Mouse (Mus musculus) thymus, adult 2 months (tissue): ENCODE measurements around the gene Crybg1. TPM values are rescaled to one million over a fixed set of nuclear protein-coding genes. Genes with fewer than 3 reads are reported as not detected.

ENCODE experiments used
- DNase-seq: peaks from one replicate; pipeline ENCODE4 v3.0.0; 2021
- H3K27ac ChIP-seq: fragments of 200-500 bp; 2 replicates; pipeline ENCODE4 v1.5.1; 2012; ENCODE audit warnings: low read length, control low read depth; ENCODE audit not compliant: control insufficient read depth, insufficient read depth
- H3K27me3 ChIP-seq: fragments of 200-500 bp; 2 replicates; pipeline ENCODE4 v1.6.1; 2012; ENCODE audit warnings: mild to moderate bottlenecking, low read length, moderate library complexity, mixed read lengths; ENCODE audit not compliant: control insufficient read depth, insufficient read depth
- H3K36me3 ChIP-seq: fragments of 200-500 bp; 2 replicates; pipeline ENCODE4 v1.6.1; 2012; ENCODE audit warnings: mild to moderate bottlenecking, low read length, moderate library complexity; ENCODE audit not compliant: control insufficient read depth, insufficient read depth
- H3K4me1 ChIP-seq: fragments of 200-500 bp; replicated peaks from 2 replicates; pipeline ENCODE4 v1.6.1; 2012; ENCODE audit warnings: low read length; ENCODE audit not compliant: control insufficient read depth, insufficient read depth
- H3K4me3 ChIP-seq: fragments of 200-500 bp; 2 replicates; pipeline ENCODE4 v1.5.1; 2012; ENCODE audit warnings: mild to moderate bottlenecking, low read length, control low read depth, moderate library complexity; ENCODE audit not compliant: control insufficient read depth, insufficient read depth
- CTCF ChIP-seq: fragments of 200-500 bp; IDR thresholded peaks from 2 replicates; pipeline ENCODE4 v1.5.1; 2012; ENCODE audit warnings: mild to moderate bottlenecking, control low read depth, low read length, moderate library complexity, borderline replicate concordance; ENCODE audit not compliant: control insufficient read depth, poor library complexity, insufficient read depth; ENCODE audit errors: extremely low read depth
- POLR2A ChIP-seq: fragments of 200-500 bp; IDR thresholded peaks from 2 replicates; pipeline ENCODE4 v1.6.1; 2012; ENCODE audit warnings: mild to moderate bottlenecking, low read length, control low read depth, moderate library complexity; ENCODE audit not compliant: control insufficient read depth, poor library complexity, insufficient read depth; ENCODE audit errors: extremely low read depth
- WGBS: fragments of 180-500 bp; shearing (Covaris S2); methylation state at CpG from one replicate; pipeline ENCODE4 v1.1.7; 2018; 5-methylcytosine and 5-hydroxymethylcytosine counted together
- polyA plus RNA-seq: library from polyadenylated mRNA; depleted of rRNA; stranded (reverse); fragments of >200 nt; gene quantifications from 2 replicates; pipeline ENCODE4 v1.2.3, GENCODE M21; 2012; rRNA removed

Gene Crybg1
- 6.9 and 7.0 TPM in 2 replicates for polyA plus RNA-seq

DNA sequence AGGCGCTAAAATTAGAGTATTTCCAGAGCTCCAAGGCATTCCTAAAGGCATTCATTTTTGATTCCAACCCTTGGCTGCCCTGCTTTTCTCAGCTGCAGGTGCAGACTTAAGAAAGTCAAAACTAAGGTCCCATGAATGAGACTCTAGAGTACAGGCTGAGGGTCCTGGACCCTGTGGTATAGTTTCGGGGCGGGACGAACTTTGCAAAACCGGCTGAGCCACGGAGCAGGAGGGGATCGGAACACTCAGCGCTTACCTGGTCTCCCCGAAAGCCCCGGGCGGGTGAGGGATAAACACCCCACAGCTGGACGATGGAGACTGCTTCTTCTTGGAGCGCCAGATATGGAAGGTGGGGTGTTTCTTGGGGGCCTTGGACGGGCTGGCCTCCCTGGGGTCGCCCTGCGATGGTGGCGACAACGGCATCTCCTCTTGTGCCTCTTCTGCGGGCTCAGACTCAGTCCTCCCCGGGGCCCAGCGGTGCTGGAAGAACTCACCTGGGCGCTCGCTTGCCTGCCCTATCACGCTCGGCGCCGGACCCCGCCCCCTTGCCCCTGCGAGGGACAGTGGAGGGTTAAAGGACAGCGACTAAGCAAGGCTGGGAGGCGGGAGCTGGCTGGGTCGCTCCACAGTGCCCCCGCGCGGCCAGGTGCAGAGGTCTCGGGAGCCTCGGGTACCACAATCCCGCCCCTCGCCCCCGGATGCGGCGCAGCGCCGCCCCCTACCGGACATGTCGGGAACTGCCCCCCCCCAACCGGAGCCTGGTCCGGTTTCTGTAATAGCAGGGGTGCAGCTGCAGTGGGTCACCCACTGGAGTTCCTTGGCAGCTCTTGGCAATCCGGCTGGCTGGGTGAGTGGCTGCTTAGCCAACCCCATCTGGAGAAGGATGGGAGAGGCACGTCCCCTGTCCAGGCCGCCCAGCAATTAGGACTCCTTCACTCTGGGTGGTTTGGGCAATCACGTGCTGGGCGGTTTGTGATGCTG lies at the start of gene Crybg1:
TSS of gene Crybg1 (minus strand) at position 517 of the 981 bp plus-strand sequence.
- Histone ChIP-seq H3K27ac (no peak within 1 kb of the TSS), H3K4me3 (no peak within 1 kb of the TSS), H3K4me1 (0 out of 2 replicates have a peak, but pooled peaks cover 4% of the 10 kb centered on the region), H3K36me3 (no peaks in the 10 kb centered on the region), H3K27me3 (no peaks in the 10 kb centered on the region)
- 21% methylated on average over 53 of the region's 53 CpGs for WGBS
- peak; percentile 59 for DNase-seq
- TF ChIP-seq CTCF (peak; percentile 92; the same call in 1 of the 2 replicates), POLR2A (no peak)

DNA sequence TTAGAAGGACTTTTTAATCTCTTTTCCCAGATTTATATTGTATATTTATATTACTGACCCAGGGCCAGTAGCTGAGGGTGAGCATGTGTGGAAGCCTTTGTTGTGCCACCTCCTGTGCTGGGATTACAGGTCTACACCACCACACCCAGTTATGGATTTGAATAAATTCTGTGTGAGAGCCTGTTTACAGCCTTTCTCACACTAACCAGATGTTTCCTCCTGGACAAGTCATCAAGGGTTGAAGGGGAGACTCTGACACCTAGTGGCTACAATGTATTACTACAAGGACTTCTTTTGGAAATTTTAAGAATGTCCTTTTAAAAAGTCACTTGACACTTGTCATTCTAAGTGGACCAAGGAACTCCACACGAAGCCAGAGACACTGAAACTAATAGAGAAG lies 28.7 kb upstream of the Crybg1 start:
- TF ChIP-seq POLR2A: no peak
- no peak for TF ChIP-seq CTCF
- no peaks in the 10 kb centered on the region for H3K36me3 ChIP-seq
- DNase-seq: no peak
- H3K4me1 ChIP-seq: no peaks in the 10 kb centered on the region
- WGBS: 0% methylated on average over 1 of the region's 1 CpGs
- no peak overlapping the region for H3K4me3 ChIP-seq
- H3K27ac ChIP-seq: no peak overlapping the region
- no peaks in the 10 kb centered on the region for H3K27me3 ChIP-seq

DNA sequence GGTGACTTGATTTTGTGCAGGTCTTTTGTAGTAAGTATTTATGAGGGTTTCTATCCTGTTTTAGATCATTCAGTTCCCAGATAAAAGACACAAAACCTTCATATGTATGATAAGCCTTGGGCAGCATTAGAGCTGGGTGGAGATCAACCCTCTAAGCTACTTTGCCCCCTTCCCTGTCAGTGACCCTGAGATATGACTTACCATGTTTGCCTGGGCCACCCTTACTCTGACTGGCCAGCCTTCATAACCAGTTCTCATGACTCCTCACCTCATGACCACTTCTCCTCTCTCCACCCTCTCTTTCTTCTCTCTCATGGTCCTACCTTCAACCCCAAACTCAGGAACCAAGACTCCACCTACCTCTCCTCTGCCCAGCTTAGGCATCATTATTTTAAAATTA lies 27.9 kb upstream of the Crybg1 start:
- H3K27me3 ChIP-seq: no peaks in the 10 kb centered on the region
- H3K4me1 ChIP-seq: no peaks in the 10 kb centered on the region
- H3K4me3 ChIP-seq: no peak overlapping the region
- no peaks in the 10 kb centered on the region for H3K36me3 ChIP-seq
- no peak for DNase-seq
- H3K27ac ChIP-seq: no peak overlapping the region
- no peak for TF ChIP-seq POLR2A
- no peak for TF ChIP-seq CTCF

- DNase-seq: no peak
- Histone ChIP-seq H3K27me3 (no peaks in the 10 kb centered on the region), H3K4me3 (no peak overlapping the region), H3K36me3 (no peaks in the 10 kb centered on the region), H3K4me1 (no peaks in the 10 kb centered on the region), H3K27ac (no peak overlapping the region)
- WGBS: 14% methylated on average over 5 of the region's 5 CpGs
- TF ChIP-seq CTCF: no peak
- TF ChIP-seq POLR2A: no peak
Measured at GRCm38 (mm10) chr10:44176120-44176519, 27.5 kb upstream of the Crybg1 start.

- DNase-seq: no peak
- TF ChIP-seq POLR2A (no peak), CTCF (no peak)
- Histone ChIP-seq H3K36me3 (no peaks in the 10 kb centered on the region), H3K4me1 (no peaks in the 10 kb centered on the region), H3K27ac (no peak overlapping the region), H3K27me3 (no peaks in the 10 kb centered on the region), H3K4me3 (no peak overlapping the region)
- 92% methylated on average over 12 of the region's 12 CpGs for WGBS
Measured at GRCm38 (mm10) chr10:44170145-44170544, 21.5 kb upstream of the Crybg1 start.

DNA sequence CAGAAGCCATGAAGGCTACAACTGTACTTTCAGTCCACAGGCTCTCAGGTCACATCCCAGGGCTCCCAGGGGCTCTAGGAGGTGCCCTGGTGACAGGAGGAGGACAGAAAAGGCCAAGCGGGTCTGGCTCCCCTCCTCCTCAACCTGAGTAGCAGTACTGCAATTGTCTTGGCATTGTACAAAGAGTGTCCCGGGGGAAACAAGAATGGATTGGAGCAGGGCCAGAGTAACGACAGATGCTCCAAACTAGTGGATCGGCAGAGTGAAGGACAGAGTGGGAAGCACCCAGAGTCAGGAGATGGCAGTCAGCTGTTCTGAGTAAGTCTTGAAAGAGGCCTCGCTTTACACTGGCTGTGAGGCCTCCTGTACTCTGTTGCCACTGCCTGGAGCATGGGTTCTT lies 18.4 kb upstream of the Crybg1 start:
- TF ChIP-seq POLR2A: no peak
- no peak for TF ChIP-seq CTCF
- DNase-seq: no peak

More for the DNA sequence above, 18.4 kb upstream of the Crybg1 start:
- H3K36me3 ChIP-seq: no peaks in the 10 kb centered on the region
- 93% methylated on average over 5 of the region's 5 CpGs for WGBS
- H3K4me1 ChIP-seq: no peaks in the 10 kb centered on the region
- no peak overlapping the region for H3K27ac ChIP-seq
- no peak overlapping the region for H3K4me3 ChIP-seq
- no peaks in the 10 kb centered on the region for H3K27me3 ChIP-seq
